Mouse (Mus musculus) stomach, embryonic 15.5 days (tissue): ENCODE measurements around the gene Golm1. TPM values are rescaled to one million over a fixed set of nuclear protein-coding genes. Genes with fewer than 3 reads are reported as not detected.

ENCODE experiments used
- ATAC-seq: fragments of 200-750 bp; cut with Nextera tagmentation; 2 replicates; pipeline ENCODE4 v1.8.0; 2017; ENCODE audit warnings: low read depth, moderate number of reproducible peaks, moderate TSS enrichment; ENCODE audit not compliant: insufficient read depth, low FRiP score
- H3K27ac ChIP-seq: fragments of 300-500 bp; sonication (generic); 2 replicates; pipeline ENCODE4 v1.5.1; 2015; ENCODE audit warnings: mild to moderate bottlenecking, inconsistent platforms
- H3K27me3 ChIP-seq: fragments of 300-500 bp; sonication (generic); replicated peaks from 2 replicates; pipeline ENCODE4 v1.6.1; 2015; ENCODE audit warnings: inconsistent platforms
- H3K36me3 ChIP-seq: fragments of 300-500 bp; sonication (generic); 2 replicates; pipeline ENCODE4 v1.6.1; 2015; ENCODE audit warnings: inconsistent platforms
- H3K4me1 ChIP-seq: fragments of 300-500 bp; sonication (generic); 2 replicates; pipeline ENCODE4 v1.6.1; 2015; ENCODE audit warnings: inconsistent platforms
- H3K4me2 ChIP-seq: fragments of 300-500 bp; sonication (generic); 2 replicates; pipeline ENCODE4 v1.6.1; 2015; ENCODE audit warnings: mild to moderate bottlenecking, inconsistent platforms
- H3K4me3 ChIP-seq: fragments of 300-500 bp; sonication (generic); replicated peaks from 2 replicates; pipeline ENCODE4 v1.5.1; 2015; ENCODE audit warnings: inconsistent platforms
- H3K9ac ChIP-seq: fragments of 300-500 bp; sonication (generic); 2 replicates; pipeline ENCODE4 v1.6.1; 2015; ENCODE audit warnings: inconsistent platforms
- H3K9me3 ChIP-seq: fragments of 300-500 bp; sonication (generic); 2 replicates; pipeline ENCODE4 v1.6.1; 2016; ENCODE audit warnings: inconsistent platforms
- WGBS: fragments of 180-500 bp; shearing (Covaris S2); methylation state at CpG from one replicate; pipeline ENCODE4 v1.1.7; 2015; 5-methylcytosine and 5-hydroxymethylcytosine counted together
- polyA plus RNA-seq: library from polyadenylated mRNA; unstranded; fragments of >200 nt; fragmentation: Nextera tagmentation; extraction: Ambion mirVana; gene quantifications from 2 replicates; pipeline ENCODE4 v1.2.1, GENCODE M21; 2015

The Golm1 gene
- polyA plus RNA-seq, 1 experiment from 2014 or later, result 77.2 TPM

- H3K9ac ChIP-seq, result no peak overlapping the region
- ATAC-seq, result no peak
- no peaks in the 10 kb centered on the region for H3K36me3 ChIP-seq
- H3K27me3 ChIP-seq, result no peaks in the 10 kb centered on the region
- no peaks in the 10 kb centered on the region for H3K9me3 ChIP-seq
- 0 out of 2 replicates have a peak overlapping the region, but pooled peaks have one; percentile 6 for H3K27ac ChIP-seq
- H3K4me2 ChIP-seq, result peak overlapping the region; percentile 79
- 22% methylated on average over 3 of the region's 3 CpGs for WGBS
- peaks cover 4% of the 10 kb centered on the region; the same call in 1 of the 2 replicates for H3K4me1 ChIP-seq
- peak overlapping the region; percentile 78 for H3K4me3 ChIP-seq
Observed at GRCm38 (mm10) chr13:59674215-59674614, 1.4 kb downstream of the Golm1 start.

- no peak for ATAC-seq
- Histone ChIP-seq H3K9me3 (no peaks in the 10 kb centered on the region), H3K4me3 (no peak overlapping the region), H3K4me2 (peak overlapping the region; percentile 79), H3K36me3 (no peaks in the 10 kb centered on the region), H3K27ac (no peak overlapping the region), H3K27me3 (no peaks in the 10 kb centered on the region), H3K9ac (no peak overlapping the region), H3K4me1 (peaks cover 4% of the 10 kb centered on the region; the same call in 1 of the 2 replicates)
- WGBS, result 58% methylated on average over 7 of the region's 7 CpGs
Observed at GRCm38 (mm10) chr13:59673597-59673996, 2.0 kb downstream of the Golm1 start.

- Histone ChIP-seq H3K27me3 (no peaks in the 10 kb centered on the region), H3K4me3 (no peak overlapping the region), H3K4me1 (peaks cover 4% of the 10 kb centered on the region; the same call in 1 of the 2 replicates), H3K27ac (no peak overlapping the region), H3K9me3 (no peaks in the 10 kb centered on the region), H3K36me3 (no peaks in the 10 kb centered on the region), H3K4me2 (no peak overlapping the region), H3K9ac (no peak overlapping the region)
- 60% methylated on average over 6 of the region's 6 CpGs for WGBS
- ATAC-seq, result no peak
Observed at GRCm38 (mm10) chr13:59672248-59672647, 3.4 kb downstream of the Golm1 start.

- H3K9me3 ChIP-seq, result no peaks in the 10 kb centered on the region
- no peak for ATAC-seq
- WGBS, result 80% methylated on average over 2 of the region's 2 CpGs
Observed at GRCm38 (mm10) chr13:59671521-59671920, 4.1 kb downstream of the Golm1 start.

GRCm38 (mm10) chr13:59669946-59670345 lies 5.7 kb downstream of the Golm1 start:
- ATAC-seq, result no peak
- H3K9me3 ChIP-seq, result no peaks in the 10 kb centered on the region
- no peaks in the 10 kb centered on the region for H3K36me3 ChIP-seq
- H3K4me1 ChIP-seq, result peaks cover 4% of the 10 kb centered on the region; the same call in 1 of the 2 replicates
- H3K4me3 ChIP-seq, result no peak overlapping the region
- 81% methylated on average over 10 of the region's 10 CpGs for WGBS
- H3K27me3 ChIP-seq, result no peaks in the 10 kb centered on the region
- no peak overlapping the region for H3K4me2 ChIP-seq
- H3K27ac ChIP-seq, result no peak overlapping the region
- no peak overlapping the region for H3K9ac ChIP-seq

More at GRCm38 (mm10) chr13:59671521-59671920, 4.1 kb downstream of the Golm1 start:
- H3K27me3 ChIP-seq, result no peaks in the 10 kb centered on the region
- no peak overlapping the region for H3K4me3 ChIP-seq
- peaks cover 4% of the 10 kb centered on the region; the same call in 1 of the 2 replicates for H3K4me1 ChIP-seq
- H3K27ac ChIP-seq, result no peak overlapping the region
- H3K36me3 ChIP-seq, result no peaks in the 10 kb centered on the region
- no peak overlapping the region for H3K4me2 ChIP-seq
- no peak overlapping the region for H3K9ac ChIP-seq

- Histone ChIP-seq H3K9me3 (no peaks in the 10 kb centered on the region), H3K27me3 (no peaks in the 10 kb centered on the region), H3K4me3 (0 out of 2 replicates have a peak overlapping the region, but pooled peaks have one; percentile 1), H3K9ac (no peak overlapping the region), H3K4me1 (no peaks in the 10 kb centered on the region), H3K4me2 (peak overlapping the region; percentile 36), H3K27ac (peak overlapping the region; percentile 74), H3K36me3 (peaks cover 5% of the 10 kb centered on the region; the same call in 1 of the 2 replicates)
- WGBS, result 26% methylated on average over 11 of the region's 11 CpGs
- peak; percentile 96 for ATAC-seq
Observed at GRCm38 (mm10) chr13:59668501-59669093, 7.0 kb downstream of the Golm1 start.

- no peaks in the 10 kb centered on the region for H3K4me1 ChIP-seq
- 73% methylated on average over 5 of the region's 5 CpGs for WGBS
- H3K27ac ChIP-seq, result no peak overlapping the region
- no peak overlapping the region for H3K4me2 ChIP-seq
- no peak overlapping the region for H3K9ac ChIP-seq
- no peaks in the 10 kb centered on the region for H3K9me3 ChIP-seq
- ATAC-seq, result no peak
- no peaks in the 10 kb centered on the region for H3K27me3 ChIP-seq
- H3K4me3 ChIP-seq, result no peak overlapping the region
- peaks cover 5% of the 10 kb centered on the region; the same call in 1 of the 2 replicates for H3K36me3 ChIP-seq
Observed at GRCm38 (mm10) chr13:59667763-59668162, 7.8 kb downstream of the Golm1 start.

GRCm38 (mm10) chr13:59663939-59664712 lies 11.5 kb downstream of the Golm1 start:
- no peak overlapping the region for H3K4me3 ChIP-seq
- no peak overlapping the region for H3K9ac ChIP-seq
- H3K4me1 ChIP-seq, result no peaks in the 10 kb centered on the region
- 85% methylated on average over 19 of the region's 19 CpGs for WGBS
- no peak for ATAC-seq
- H3K4me2 ChIP-seq, result no peak overlapping the region
- no peaks in the 10 kb centered on the region for H3K9me3 ChIP-seq
- H3K36me3 ChIP-seq, result peaks cover 10% of the 10 kb centered on the region
- no peak overlapping the region for H3K27ac ChIP-seq
- H3K27me3 ChIP-seq, result no peaks in the 10 kb centered on the region

- H3K9ac ChIP-seq, result no peak overlapping the region
- no peak overlapping the region for H3K4me2 ChIP-seq
- no peaks in the 10 kb centered on the region for H3K9me3 ChIP-seq
- H3K27ac ChIP-seq, result no peak overlapping the region
- 94% methylated on average over 12 of the region's 12 CpGs for WGBS
- no peaks in the 10 kb centered on the region for H3K4me1 ChIP-seq
- no peaks in the 10 kb centered on the region for H3K27me3 ChIP-seq
- H3K36me3 ChIP-seq, result peaks cover 10% of the 10 kb centered on the region
- no peak overlapping the region for H3K4me3 ChIP-seq
- ATAC-seq, result no peak
Observed at GRCm38 (mm10) chr13:59661966-59662365, 13.6 kb downstream of the Golm1 start.

- Histone ChIP-seq H3K4me1 (peaks cover 5% of the 10 kb centered on the region; the same call in 1 of the 2 replicates), H3K9ac (no peak overlapping the region), H3K9me3 (no peaks in the 10 kb centered on the region), H3K36me3 (peaks cover 10% of the 10 kb centered on the region), H3K4me2 (no peak overlapping the region), H3K27me3 (no peaks in the 10 kb centered on the region), H3K4me3 (no peak overlapping the region), H3K27ac (no peak overlapping the region)
- WGBS, result 74% methylated on average over 8 of the region's 8 CpGs
- ATAC-seq, result no peak
Observed at GRCm38 (mm10) chr13:59661387-59661786, 14.2 kb downstream of the Golm1 start.

- no peaks in the 10 kb centered on the region for H3K9me3 ChIP-seq
- peaks cover 5% of the 10 kb centered on the region; the same call in 1 of the 2 replicates for H3K4me1 ChIP-seq
- H3K4me2 ChIP-seq, result no peak overlapping the region
- H3K27me3 ChIP-seq, result no peaks in the 10 kb centered on the region
- no peak overlapping the region for H3K4me3 ChIP-seq
- 98% methylated on average over 3 of the region's 3 CpGs for WGBS
- ATAC-seq, result no peak
- H3K27ac ChIP-seq, result no peak overlapping the region
- H3K9ac ChIP-seq, result no peak overlapping the region
- peaks cover 10% of the 10 kb centered on the region for H3K36me3 ChIP-seq
Observed at GRCm38 (mm10) chr13:59660371-59660770, 15.2 kb downstream of the Golm1 start.

- Histone ChIP-seq H3K4me3 (no peak overlapping the region), H3K4me1 (peaks cover 11% of the 10 kb centered on the region; the same call in 1 of the 2 replicates), H3K9ac (no peak overlapping the region), H3K36me3 (peaks cover 5% of the 10 kb centered on the region), H3K27ac (no peak overlapping the region), H3K4me2 (no peak overlapping the region), H3K9me3 (no peaks in the 10 kb centered on the region), H3K27me3 (no peaks in the 10 kb centered on the region)
- no peak for ATAC-seq
- 74% methylated on average over 5 of the region's 5 CpGs for WGBS
Observed at GRCm38 (mm10) chr13:59657781-59658180, 17.8 kb downstream of the Golm1 start.
